Mouse (Mus musculus): ENCODE measurements around the gene AB124611. TPM values are rescaled to one million over a fixed set of nuclear protein-coding genes. Genes with fewer than 3 reads are reported as not detected.
"Not testable (repeated sequence)": the region's sequence is repeated elsewhere in the genome, so short reads cannot be mapped to it uniquely, and the experiment has no call there.

The AB124611 gene
- total RNA-seq (2014; rRNA removed) (1.4 and 1.7 TPM in 2 replicates), polyA plus RNA-seq (2015; fragmentation: Nextera tagmentation; extraction: Ambion mirVana) (0.68 and 0.98 TPM in 2 replicates)

DNA sequence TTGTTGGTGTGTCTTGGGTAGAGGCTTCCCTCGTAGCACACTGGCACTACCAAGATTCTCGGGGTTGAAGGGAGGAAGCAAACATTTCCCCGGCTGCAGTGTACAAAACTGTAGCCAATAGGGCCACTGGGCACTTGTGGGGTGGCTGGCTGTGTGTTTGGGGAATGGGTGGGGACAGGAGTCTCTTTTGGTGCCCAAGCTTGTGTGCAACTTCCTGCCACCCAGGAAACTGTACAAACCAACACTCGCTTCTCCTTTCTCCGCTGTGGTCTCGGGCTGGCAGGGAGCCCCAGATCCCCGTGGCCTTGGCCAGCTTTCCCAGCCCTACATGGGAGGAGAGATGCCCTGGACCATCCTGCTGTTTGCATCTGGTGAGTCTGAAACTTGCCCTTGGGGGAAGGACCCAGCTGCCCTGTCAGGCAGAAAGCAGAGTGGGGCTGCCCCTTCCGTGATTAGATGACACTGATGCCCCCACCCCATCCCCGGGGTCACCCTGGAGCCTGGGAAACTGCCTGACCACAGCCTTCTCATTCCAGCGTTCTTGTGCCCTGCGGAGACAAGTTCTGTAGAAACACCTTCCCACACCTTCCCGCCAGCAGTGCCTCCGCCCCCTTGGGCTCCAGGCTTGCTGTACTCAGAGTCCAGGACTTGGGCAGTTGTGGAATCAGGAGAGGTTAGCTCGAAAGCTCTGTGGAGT is at the start of gene AB124611:
AB124611 (plus strand) TSS at position 240 of the 697 bp plus-strand sequence.
- Histone ChIP-seq H3K4me3 (ENCODE audit: low read depth, low read length) (no peak within 1 kb of the TSS), H3K27me3 (ENCODE audit: insufficient read depth, low read length) (no peaks in the 10 kb centered on the region), H3K9me3 (ENCODE audit: low read length) (no peaks in the 10 kb centered on the region), H3K4me1 (ENCODE audit: insufficient read depth, low read length) (no peaks in the 10 kb centered on the region), H3K36me3 (ENCODE audit: insufficient read depth, low read length) (no peaks in the 10 kb centered on the region), H3K4me2 (ENCODE audit: low read depth, low read length, poor library complexity, severe bottlenecking) (no peak within 1 kb of the TSS), H3K27ac (ENCODE audit: low read depth, low read length) (no peak within 1 kb of the TSS; the same call in 1 of the 2 replicates), H3K9ac (replicated peaks; ENCODE audit: low read length, poor library complexity, severe bottlenecking) (no peak within 1 kb of the TSS)
- DNase-seq (ENCODE audit: low spot score): no peak
- 71% methylated on average over 14 of the region's 14 CpGs for WGBS
- no peak for ATAC-seq (ENCODE audit: low FRiP score)
- no peak for TF ChIP-seq CTCF (IDR thresholded peaks at IDR 0.05)

DNA sequence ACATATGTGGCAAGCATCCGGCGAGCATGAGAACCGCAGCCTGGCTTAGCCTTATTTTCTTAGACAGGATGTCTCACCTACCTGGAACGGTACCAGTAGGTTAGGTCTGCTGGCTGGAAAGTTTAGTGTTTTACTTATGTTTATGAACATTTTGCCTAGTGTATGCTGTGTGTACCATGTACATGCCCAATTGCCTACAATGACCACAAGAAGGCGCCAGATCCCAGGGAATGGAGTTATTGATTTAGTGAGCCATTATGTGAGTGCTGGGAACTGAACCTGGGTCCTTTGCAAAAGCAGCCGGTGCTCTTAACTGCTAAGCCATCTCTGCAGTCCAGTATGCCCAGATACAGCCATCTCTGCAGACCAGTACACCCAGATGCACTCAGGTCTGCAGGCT is 48.3 kb upstream of the AB124611 start:
- Histone ChIP-seq H3K4me1 (ENCODE audit: insufficient read depth, low read length) (no peaks in the 10 kb centered on the region), H3K27me3 (ENCODE audit: insufficient read depth, low read length) (no peaks in the 10 kb centered on the region), H3K27ac (ENCODE audit: low read depth, low read length) (no peak overlapping the region), H3K9me3 (ENCODE audit: low read length) (no peaks in the 10 kb centered on the region), H3K36me3 (ENCODE audit: insufficient read depth, low read length) (peaks cover 87% of the 10 kb centered on the region), H3K4me2 (ENCODE audit: low read depth, low read length, poor library complexity, severe bottlenecking) (no peak overlapping the region), H3K4me3 (ENCODE audit: low read depth, low read length) (no peak overlapping the region), H3K9ac (replicated peaks; ENCODE audit: low read length, poor library complexity, severe bottlenecking) (no peak overlapping the region)
- TF ChIP-seq CTCF (IDR thresholded peaks at IDR 0.05): peak; percentile 40
- ATAC-seq (ENCODE audit: low FRiP score): no peak
- DNase-seq (ENCODE audit: low spot score): no peak
- WGBS: 95% methylated on average over 6 of the region's 6 CpGs

DNA sequence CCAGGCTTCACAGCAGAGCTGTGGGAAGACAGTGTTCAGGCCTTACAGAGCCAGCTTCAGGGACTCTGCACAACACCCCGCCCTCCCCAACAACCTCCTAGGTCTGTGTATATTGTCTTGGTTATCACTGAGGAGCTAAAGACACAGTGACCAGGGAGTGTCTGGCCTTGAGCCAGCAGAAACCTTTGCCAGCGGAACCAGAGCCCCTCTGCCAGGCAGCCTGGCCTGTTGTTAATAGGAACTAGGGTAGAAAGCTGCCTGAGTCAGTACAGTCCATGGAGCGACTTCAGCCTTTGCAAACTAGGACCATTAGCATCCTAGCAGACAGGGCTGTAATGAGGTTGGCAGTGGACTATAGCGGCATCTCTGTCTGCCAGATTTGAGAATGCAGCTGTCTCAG is 41.9 kb upstream of the AB124611 start:
- Histone ChIP-seq H3K27ac (ENCODE audit: low read depth, low read length) (no peak overlapping the region), H3K9ac (replicated peaks; ENCODE audit: low read length, poor library complexity, severe bottlenecking) (no peak overlapping the region), H3K4me2 (ENCODE audit: low read depth, low read length, poor library complexity, severe bottlenecking) (no peak overlapping the region), H3K4me1 (ENCODE audit: insufficient read depth, low read length) (no peaks in the 10 kb centered on the region), H3K36me3 (ENCODE audit: insufficient read depth, low read length) (peaks cover 63% of the 10 kb centered on the region), H3K27me3 (ENCODE audit: insufficient read depth, low read length) (no peaks in the 10 kb centered on the region), H3K4me3 (ENCODE audit: low read depth, low read length) (no peak overlapping the region), H3K9me3 (ENCODE audit: low read length) (no peaks in the 10 kb centered on the region)
- ATAC-seq (ENCODE audit: low FRiP score) (no peak), DNase-seq (ENCODE audit: low spot score) (peak; percentile 39)
- TF ChIP-seq CTCF (IDR thresholded peaks at IDR 0.05): no peak
- 85% methylated on average over 4 of the region's 4 CpGs for WGBS

DNA sequence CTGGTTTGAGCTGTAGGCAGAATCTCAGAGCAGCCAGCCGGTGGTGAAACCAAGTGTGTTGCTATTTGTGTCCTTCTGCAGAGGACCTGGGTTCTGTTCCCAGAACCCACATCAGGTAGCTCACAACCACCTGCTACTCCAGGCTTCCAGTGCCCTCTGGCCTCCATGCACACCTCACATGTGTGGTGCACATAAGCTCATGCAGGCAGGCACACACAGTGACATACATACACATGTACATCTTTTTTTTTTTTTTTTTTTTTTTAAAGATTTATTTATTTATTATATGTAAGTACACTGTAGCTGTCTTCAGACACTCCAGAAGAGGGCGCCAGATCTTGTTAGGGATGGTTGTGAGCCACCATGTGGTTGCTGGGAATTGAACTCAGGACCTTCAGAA is 37.7 kb upstream of the AB124611 start:
- not testable (repeated sequence) for ATAC-seq (ENCODE audit: low FRiP score); H3K4me3 ChIP-seq (ENCODE audit: low read depth, low read length); H3K4me1 ChIP-seq (ENCODE audit: insufficient read depth, low read length); H3K9ac ChIP-seq (replicated peaks; ENCODE audit: low read length, poor library complexity, severe bottlenecking); DNase-seq (ENCODE audit: low spot score); H3K4me2 ChIP-seq (ENCODE audit: low read depth, low read length, poor library complexity, severe bottlenecking); H3K27ac ChIP-seq (ENCODE audit: low read depth, low read length); H3K9me3 ChIP-seq (ENCODE audit: low read length); H3K27me3 ChIP-seq (ENCODE audit: insufficient read depth, low read length)
- 100% methylated on average over 1 of the region's 2 CpGs for WGBS
- peaks cover 45% of the 10 kb centered on the region for H3K36me3 ChIP-seq (ENCODE audit: insufficient read depth, low read length)

DNA sequence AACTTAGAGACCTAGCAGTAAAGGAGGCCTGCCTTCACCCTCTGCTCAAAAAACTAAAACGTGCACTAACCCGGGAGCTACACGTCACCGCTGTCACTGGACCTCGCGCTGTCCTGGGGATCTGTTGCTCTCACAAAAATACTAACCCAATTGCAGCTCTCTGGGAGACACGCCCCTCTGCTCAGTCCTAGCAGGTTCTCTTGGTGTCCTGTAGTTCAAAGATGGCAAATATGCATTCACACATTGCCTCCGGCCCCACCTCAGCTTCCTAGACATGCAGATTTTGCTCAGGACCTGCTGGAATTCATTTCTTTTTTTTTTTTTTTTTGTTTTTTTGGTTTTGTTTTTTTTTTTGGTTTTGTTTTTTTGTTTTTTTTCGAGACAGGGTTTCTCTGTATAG is 35.3 kb upstream of the AB124611 start:
- DNase-seq (ENCODE audit: low spot score): no peak

GRCm38 (mm10) chr9:21493907-21494306 is 32.1 kb upstream of the AB124611 start:
- no peak overlapping the region for H3K4me3 ChIP-seq (ENCODE audit: low read depth, low read length)
- H3K9me3 ChIP-seq (ENCODE audit: low read length): no peaks in the 10 kb centered on the region
- no peak for TF ChIP-seq CTCF (IDR thresholded peaks at IDR 0.05)
- no peak overlapping the region for H3K9ac ChIP-seq (replicated peaks; ENCODE audit: low read length, poor library complexity, severe bottlenecking)
- no peak overlapping the region for H3K4me2 ChIP-seq (ENCODE audit: low read depth, low read length, poor library complexity, severe bottlenecking)
- peaks cover 28% of the 10 kb centered on the region for H3K36me3 ChIP-seq (ENCODE audit: insufficient read depth, low read length)
- ATAC-seq (ENCODE audit: low FRiP score) (0 out of 2 replicates have a peak, but pooled peaks have one; percentile 16), DNase-seq (ENCODE audit: low spot score) (no peak)
- H3K27ac ChIP-seq (ENCODE audit: low read depth, low read length): no peak overlapping the region
- H3K27me3 ChIP-seq (ENCODE audit: insufficient read depth, low read length): no peaks in the 10 kb centered on the region
- 50% methylated on average over 2 of the region's 2 CpGs for WGBS
- no peaks in the 10 kb centered on the region for H3K4me1 ChIP-seq (ENCODE audit: insufficient read depth, low read length)

More for the DNA sequence above, 35.3 kb upstream of the AB124611 start:
- ATAC-seq (ENCODE audit: low FRiP score): no peak
- 94% methylated on average over 9 of the region's 9 CpGs for WGBS
- Histone ChIP-seq H3K4me1 (ENCODE audit: insufficient read depth, low read length) (no peaks in the 10 kb centered on the region), H3K4me3 (ENCODE audit: low read depth, low read length) (no peak overlapping the region), H3K27me3 (ENCODE audit: insufficient read depth, low read length) (no peaks in the 10 kb centered on the region), H3K27ac (ENCODE audit: low read depth, low read length) (no peak overlapping the region), H3K4me2 (ENCODE audit: low read depth, low read length, poor library complexity, severe bottlenecking) (no peak overlapping the region), H3K9ac (replicated peaks; ENCODE audit: low read length, poor library complexity, severe bottlenecking) (no peak overlapping the region), H3K9me3 (ENCODE audit: low read length) (no peaks in the 10 kb centered on the region), H3K36me3 (ENCODE audit: insufficient read depth, low read length) (peaks cover 38% of the 10 kb centered on the region)
- TF ChIP-seq CTCF (IDR thresholded peaks at IDR 0.05): no peak
